Mouse (Mus musculus): ENCODE data around the gene Gm49388.

The Gm49388 gene

DNA sequence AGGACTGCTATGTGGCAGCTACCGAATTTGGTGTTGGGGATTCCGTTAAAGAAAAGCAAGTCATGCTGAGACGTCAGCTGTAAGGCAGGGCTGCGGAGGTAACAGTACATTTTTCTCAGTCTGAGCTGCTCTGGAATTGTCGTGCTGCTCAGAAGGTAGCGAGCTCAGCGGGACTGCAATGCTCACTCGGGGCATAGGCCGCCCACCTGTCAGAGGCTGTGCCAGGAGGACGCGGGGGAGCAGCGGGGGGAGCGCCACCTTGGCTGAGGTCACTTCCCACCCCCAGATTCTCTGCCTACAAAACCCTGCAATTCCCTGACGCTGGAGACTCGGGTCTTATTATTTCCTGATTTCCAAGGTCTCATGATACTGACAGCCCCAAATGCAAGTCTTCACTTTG is 55.5 kb downstream of the Gm49388 start:
- DNase-seq (ENCODE audit: low spot score), result peak; percentile 36

DNA sequence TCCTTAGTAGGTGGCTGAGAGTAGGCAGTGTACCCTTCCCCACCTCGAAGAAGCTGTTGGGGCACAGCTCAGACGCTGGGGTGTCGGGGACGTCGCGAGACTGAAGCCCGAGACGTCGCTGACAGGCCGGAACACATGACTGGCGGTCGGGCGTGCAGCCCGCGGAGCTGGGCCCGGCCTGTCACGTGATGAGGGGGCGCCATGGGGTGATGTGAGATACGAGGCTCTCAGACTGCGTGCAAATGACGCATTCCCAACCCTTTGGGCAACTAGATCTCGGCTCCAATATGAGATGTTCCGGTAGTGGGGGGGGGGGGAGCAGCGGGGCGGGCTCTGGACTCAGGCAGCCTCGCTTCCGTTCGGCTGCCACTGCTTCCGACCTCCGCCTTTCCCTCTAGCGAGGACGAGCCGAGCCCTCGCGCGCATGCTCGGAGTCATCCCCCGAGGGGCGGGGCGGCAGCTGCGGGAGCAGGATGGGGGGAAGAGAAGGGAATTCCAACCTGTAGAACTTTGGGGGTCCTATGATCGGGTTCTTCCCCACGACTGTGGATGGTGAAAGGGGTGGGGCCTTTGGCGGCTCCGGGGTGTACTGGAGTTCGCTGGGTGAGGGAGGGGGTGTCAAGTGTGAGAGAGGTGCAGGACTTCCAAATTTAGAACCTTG is 56.1 kb downstream of the Gm49388 start:
- peak; percentile 80 for DNase-seq (ENCODE audit: low spot score)

DNA sequence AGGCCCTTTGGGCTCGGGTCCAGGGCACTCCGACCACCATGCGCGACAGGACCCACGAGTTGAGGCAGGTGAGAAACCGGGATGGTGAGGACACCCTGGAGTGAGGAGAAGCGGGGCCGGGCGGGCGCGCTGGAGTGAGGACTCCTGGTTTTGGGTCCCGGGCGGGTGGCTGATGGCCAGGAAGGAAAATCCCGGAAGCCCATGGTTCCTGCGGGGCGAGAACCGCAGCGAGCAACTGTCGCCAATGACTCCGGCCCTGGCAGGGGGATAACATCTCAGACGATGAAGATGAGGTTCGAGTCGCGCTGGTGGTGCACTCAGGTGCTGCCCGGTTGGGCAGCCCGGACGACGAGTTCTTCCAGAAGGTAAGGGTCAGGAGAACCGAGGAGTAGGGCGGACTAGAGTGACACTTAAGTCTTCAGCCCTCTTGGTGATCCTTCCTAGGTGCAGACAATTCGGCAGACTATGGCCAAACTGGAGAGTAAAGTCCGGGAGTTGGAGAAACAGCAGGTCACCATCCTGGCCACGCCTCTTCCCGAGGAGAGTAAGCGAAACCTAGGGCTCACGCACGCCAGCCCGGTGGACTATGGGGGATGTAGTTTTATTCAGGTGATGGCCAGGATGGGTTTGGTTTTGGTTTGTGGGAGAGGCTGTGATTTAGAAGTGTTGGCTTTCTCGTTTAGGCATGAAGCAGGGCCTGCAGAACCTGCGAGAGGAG is 56.8 kb downstream of the Gm49388 start:
- DNase-seq (ENCODE audit: low spot score), result peak; percentile 74

DNA sequence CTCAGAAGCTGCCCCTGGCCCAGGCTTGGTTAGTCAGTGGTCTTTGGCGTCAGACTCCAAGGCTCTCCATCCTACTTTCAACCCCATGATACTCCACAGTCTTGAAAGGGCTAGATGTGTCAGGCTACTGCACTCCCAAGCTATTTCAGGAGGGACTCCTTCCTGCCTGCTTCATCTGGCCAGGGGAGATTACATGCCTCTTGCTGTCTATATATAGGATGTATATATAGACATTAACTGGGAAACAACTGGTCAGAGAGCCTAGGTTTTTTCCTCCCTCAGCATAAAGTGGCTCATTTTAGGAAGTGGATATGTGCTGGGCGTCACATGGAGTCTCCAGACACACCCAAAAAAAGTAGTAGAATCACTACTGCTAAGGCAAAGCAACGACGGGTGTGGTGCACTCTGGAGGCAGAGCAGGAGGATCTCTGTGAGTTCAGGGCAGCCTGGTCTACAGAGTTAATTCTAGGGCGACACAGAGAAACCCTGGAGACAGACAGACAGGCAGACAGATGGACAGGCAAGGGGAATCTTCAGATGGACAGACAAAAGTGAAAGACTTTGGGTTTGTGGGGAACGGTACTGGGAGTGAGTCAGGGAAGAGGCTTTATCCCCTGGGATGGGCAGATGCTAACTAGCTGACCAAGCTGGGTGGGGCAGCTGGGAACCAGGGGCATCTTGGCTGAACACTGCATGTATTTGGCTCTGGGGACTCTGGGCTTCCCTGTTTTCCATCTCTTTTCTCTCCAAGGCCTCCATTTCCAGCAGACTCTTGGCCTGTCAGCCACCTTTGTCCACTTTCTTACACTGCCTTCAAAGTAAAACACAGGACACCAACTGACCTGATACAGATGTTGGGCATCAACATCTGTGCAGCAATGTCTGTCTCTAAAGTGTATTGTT is 64.8 kb downstream of the Gm49388 start:
- no peak for DNase-seq (ENCODE audit: low spot score)

DNA sequence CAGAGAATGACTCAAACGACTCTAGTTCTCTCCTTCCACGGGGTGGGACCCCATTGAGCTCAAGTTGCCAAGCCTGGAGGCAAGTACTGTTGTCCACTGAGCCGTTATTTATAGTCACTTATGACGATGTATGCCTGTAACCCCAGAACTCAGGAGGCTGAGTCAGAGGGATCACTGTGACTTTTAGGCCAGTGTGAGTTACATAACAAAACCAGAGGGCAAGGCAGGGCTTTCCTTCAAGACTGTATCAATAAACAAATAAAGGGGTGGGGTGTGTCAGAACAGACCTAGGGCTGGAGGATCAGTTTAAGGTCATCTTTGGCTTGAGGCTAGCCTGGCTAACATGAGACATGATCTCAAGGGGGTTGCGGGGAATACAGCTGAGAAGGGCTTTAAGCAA is 65.5 kb downstream of the Gm49388 start:
- DNase-seq (ENCODE audit: low spot score), result no peak

Data from c-Kit-positive CD71-positive TER-119-positive erythroid progenitor cells, embryonic 14.5 days (primary cell).